Mouse (Mus musculus): ENCODE data around the gene Wnt5b.

GRCm38 (mm10) chr6:119499271-119499670 is 44.9 kb downstream of the Wnt5b start:
- no peak for TF ChIP-seq GATA1 (IDR thresholded peaks at IDR 0.05; ENCODE audit: borderline replicate concordance, low read length)
- TF ChIP-seq TAL1 (conservative IDR thresholded peaks at IDR 0.05; ENCODE audit: low read depth, low read length), result no peak
- TF ChIP-seq CTCF (IDR thresholded peaks at IDR 0.05; ENCODE audit: low read depth, low read length), result no peak
- no peak for TF ChIP-seq GATA2 (IDR thresholded peaks at IDR 0.05; ENCODE audit: borderline replicate concordance, low read depth, low read length)
- TF ChIP-seq POLR2AphosphoS5 (IDR thresholded peaks at IDR 0.05; ENCODE audit: insufficient replicate concordance, low read depth, low read length), result no peak

Measured in G1E (cell line).